Mouse (Mus musculus) liver, embryonic 12.5 days (tissue): ENCODE measurements around the gene Dab1. TPM values are rescaled to one million over a fixed set of nuclear protein-coding genes. Genes with fewer than 3 reads are reported as not detected.
A peak's percentile ranks its signal among the peaks of the same experiment; 100 is the strongest.

Experiments used
- ATAC-seq: fragments of 200-750 bp; cut with Nextera tagmentation; 2 replicates; pipeline ENCODE4 v1.8.0; 2017; ENCODE audit warnings: moderate number of reproducible peaks, mild to moderate bottlenecking, moderate library complexity
- H3K27ac ChIP-seq: fragments of 300-500 bp; sonication (generic); 2 replicates; pipeline ENCODE4 v1.5.1; 2016; ENCODE audit warnings: mild to moderate bottlenecking
- H3K27me3 ChIP-seq: fragments of 300-500 bp; sonication (generic); replicated peaks from 2 replicates; pipeline ENCODE4 v1.6.1; 2016; ENCODE audit warnings: mild to moderate bottlenecking, moderate library complexity
- H3K36me3 ChIP-seq: fragments of 300-500 bp; sonication (generic); 2 replicates; pipeline ENCODE4 v1.6.1; 2016; ENCODE audit warnings: mild to moderate bottlenecking, moderate library complexity
- H3K4me1 ChIP-seq: fragments of 300-500 bp; sonication (generic); 2 replicates; pipeline ENCODE4 v1.6.1; 2016
- H3K4me2 ChIP-seq: fragments of 300-500 bp; sonication (generic); 2 replicates; pipeline ENCODE4 v1.6.1; 2016; ENCODE audit warnings: mild to moderate bottlenecking, moderate library complexity
- H3K4me3 ChIP-seq: fragments of 300-500 bp; sonication (generic); 2 replicates; pipeline ENCODE4 v1.5.1; 2016; ENCODE audit warnings: mild to moderate bottlenecking, moderate library complexity
- H3K9ac ChIP-seq: fragments of 300-500 bp; sonication (generic); 2 replicates; pipeline ENCODE4 v1.6.1; 2016; ENCODE audit warnings: mild to moderate bottlenecking, moderate library complexity
- H3K9me3 ChIP-seq: fragments of 300-500 bp; sonication (generic); replicated peaks from 2 replicates; pipeline ENCODE4 v1.6.1; 2016; ENCODE audit warnings: mild to moderate bottlenecking, moderate library complexity
- WGBS: fragments of 180-500 bp; shearing (Covaris S2); methylation state at CpG from one replicate; pipeline ENCODE4 v1.1.7; 2016; ENCODE audit not compliant: insufficient replicate concordance; 5-methylcytosine and 5-hydroxymethylcytosine counted together
- polyA plus RNA-seq: library from polyadenylated mRNA; unstranded; fragments of >200 nt; fragmentation: Nextera tagmentation; extraction: Ambion mirVana; gene quantifications from 2 replicates; pipeline ENCODE4 v1.2.1, GENCODE M21; 2016

The Dab1 gene
- polyA plus RNA-seq, 1 experiment from 2014 or later, result 0.45 TPM

DNA sequence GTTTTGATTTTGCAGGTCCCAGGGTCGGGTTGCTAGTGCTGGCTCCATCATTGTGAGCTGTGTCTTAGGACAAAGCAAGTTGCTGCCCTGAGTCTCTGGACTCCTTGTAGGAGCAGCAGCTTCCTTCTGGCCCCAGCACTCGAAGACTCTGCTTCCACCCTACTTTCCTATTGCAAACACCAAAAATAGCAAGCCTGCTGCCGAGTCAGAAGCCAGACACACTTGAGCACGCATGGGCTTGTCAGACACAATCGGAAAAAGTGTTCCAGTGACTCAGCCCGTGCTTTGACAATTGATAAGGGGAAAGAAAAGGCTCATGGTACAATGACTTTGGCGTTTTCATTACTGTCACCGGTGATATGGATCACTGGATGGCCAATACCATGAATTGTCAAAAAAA is 1110.0 kb downstream of the Dab1 start:
- 51% methylated on average over 8 of the region's 8 CpGs for WGBS
- H3K27me3 ChIP-seq, result no peaks in the 10 kb centered on the region
- no peak overlapping the region for H3K4me2 ChIP-seq
- no peak overlapping the region for H3K27ac ChIP-seq
- H3K4me1 ChIP-seq, result no peaks in the 10 kb centered on the region
- ATAC-seq, result no peak
- no peaks in the 10 kb centered on the region for H3K9me3 ChIP-seq
- no peaks in the 10 kb centered on the region for H3K36me3 ChIP-seq
- H3K9ac ChIP-seq, result no peak overlapping the region
- no peak overlapping the region for H3K4me3 ChIP-seq

DNA sequence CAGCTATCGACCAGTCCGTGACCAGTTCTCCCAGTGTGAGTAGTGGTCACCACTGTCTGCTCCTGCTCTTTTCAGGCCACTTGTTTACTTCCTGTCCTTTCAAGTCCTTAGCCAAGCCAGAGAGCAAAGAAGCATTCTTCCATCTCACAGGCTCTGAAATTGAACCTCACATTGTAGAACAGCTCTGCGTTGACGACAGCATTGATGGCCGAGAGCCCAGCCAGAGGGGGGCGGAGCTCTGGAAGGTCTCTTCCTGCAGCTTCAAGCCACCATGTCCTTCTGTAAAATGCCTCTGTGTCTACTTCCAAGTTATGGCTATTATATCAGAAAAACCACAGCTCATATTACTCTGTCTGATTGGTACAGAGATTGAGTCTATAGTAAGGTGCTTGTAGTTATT is 1127.3 kb downstream of the Dab1 start:
- no peak overlapping the region for H3K4me3 ChIP-seq
- H3K27ac ChIP-seq, result no peak overlapping the region
- no peaks in the 10 kb centered on the region for H3K9me3 ChIP-seq
- no peaks in the 10 kb centered on the region for H3K27me3 ChIP-seq
- no peaks in the 10 kb centered on the region for H3K4me1 ChIP-seq
- H3K9ac ChIP-seq, result no peak overlapping the region
- H3K4me2 ChIP-seq, result no peak overlapping the region
- 58% methylated on average over 6 of the region's 6 CpGs for WGBS
- no peak for ATAC-seq
- no peaks in the 10 kb centered on the region for H3K36me3 ChIP-seq

DNA sequence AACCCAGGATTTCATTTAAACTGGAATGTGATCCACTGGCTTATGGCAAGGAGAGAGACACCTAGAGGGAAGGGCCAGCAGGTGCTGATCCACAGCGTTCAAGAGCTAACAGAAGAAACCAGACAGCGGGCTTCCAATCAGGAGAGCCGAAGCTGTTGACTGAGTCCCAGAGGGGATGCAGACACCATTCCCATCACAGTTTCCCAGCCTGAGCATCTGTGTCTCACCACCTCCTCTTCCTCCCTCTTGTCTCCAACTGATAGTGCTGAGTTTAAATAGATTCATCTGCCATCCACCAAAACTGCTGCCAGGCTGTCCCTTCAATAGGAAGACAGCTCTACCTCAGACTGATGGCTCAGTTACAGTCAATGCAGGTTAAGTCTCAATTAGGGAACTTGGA is 1134.9 kb downstream of the Dab1 start:
- no peak overlapping the region for H3K4me3 ChIP-seq
- H3K4me1 ChIP-seq, result no peaks in the 10 kb centered on the region
- H3K27me3 ChIP-seq, result no peaks in the 10 kb centered on the region
- H3K36me3 ChIP-seq, result no peaks in the 10 kb centered on the region
- WGBS, result 58% methylated on average over 3 of the region's 3 CpGs
- no peak overlapping the region for H3K9ac ChIP-seq
- H3K27ac ChIP-seq, result no peak overlapping the region
- ATAC-seq, result no peak
- no peaks in the 10 kb centered on the region for H3K9me3 ChIP-seq
- no peak overlapping the region for H3K4me2 ChIP-seq

DNA sequence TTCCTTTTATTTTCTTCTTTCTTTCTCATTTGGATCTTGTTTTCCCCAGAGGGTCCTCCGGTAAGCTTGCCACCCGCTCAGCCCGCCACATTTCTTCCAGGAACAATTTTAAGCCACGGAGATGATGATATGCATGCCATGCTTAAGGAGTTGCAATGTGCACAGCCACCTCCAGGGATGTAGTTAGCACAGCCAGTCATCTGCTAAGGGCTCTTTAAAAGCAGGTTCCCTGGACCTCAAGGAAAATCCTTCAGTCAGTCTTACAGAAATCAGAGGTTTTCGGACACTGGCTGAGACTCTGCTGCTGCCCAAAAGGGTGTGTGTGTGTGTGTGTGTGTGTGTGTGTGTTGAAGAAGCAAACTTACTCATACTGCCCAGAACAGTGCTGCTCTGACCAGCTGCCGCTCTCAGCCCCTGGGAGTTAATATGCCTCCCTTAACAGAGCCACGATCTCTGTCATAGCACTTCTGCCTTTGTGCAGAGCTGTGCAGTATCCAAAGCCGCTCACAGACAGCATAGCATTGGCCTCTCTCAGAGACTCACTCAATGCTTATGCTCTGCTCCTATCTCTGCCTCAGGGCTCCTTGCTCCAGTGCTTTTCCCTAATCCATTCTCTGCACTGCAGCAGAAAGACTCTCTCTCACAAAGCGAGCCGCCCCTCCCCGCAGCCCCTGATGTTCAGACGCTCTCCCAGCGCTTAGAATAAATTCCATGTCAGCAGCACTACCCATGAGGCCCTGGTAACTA is 1141.9 kb downstream of the Dab1 start:
- Histone ChIP-seq H3K4me2 (no peak overlapping the region), H3K4me1 (no peaks in the 10 kb centered on the region), H3K27ac (no peak overlapping the region), H3K9me3 (no peaks in the 10 kb centered on the region), H3K4me3 (no peak overlapping the region), H3K9ac (no peak overlapping the region), H3K27me3 (no peaks in the 10 kb centered on the region), H3K36me3 (no peaks in the 10 kb centered on the region)
- WGBS, result 75% methylated on average over 13 of the region's 13 CpGs
- no peak for ATAC-seq

DNA sequence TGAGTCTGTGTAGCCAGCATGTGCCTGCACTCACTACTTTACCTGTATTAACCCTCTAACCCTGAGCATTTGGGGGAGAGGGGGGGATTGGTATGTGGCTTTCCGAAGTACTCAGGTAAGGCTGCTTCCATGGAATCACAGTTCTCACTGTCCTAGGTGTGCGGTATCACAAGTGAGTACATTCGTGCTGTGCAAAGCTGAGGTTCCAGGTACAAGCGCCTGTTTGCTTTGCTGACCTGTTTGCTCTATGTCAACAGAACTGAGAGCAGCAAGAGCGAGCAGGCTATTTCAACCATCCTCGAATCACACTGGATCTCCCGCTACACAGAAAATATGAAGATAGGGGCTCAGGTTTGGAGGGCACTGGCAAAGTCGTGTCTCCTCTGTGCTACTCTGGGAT is 1146.9 kb downstream of the Dab1 start, which contains the start of gene C8b:
C8b (plus strand) TSS at position 253 of the 400 bp plus-strand sequence.
- no peaks in the 10 kb centered on the region for H3K4me1 ChIP-seq
- no peaks in the 10 kb centered on the region for H3K27me3 ChIP-seq
- no peaks in the 10 kb centered on the region for H3K9me3 ChIP-seq
- no peak within 1 kb of the TSS for H3K4me2 ChIP-seq
- H3K27ac ChIP-seq, result no peak within 1 kb of the TSS
- H3K36me3 ChIP-seq, result no peaks in the 10 kb centered on the region
- WGBS, result 73% methylated on average over 8 of the region's 8 CpGs
- ATAC-seq, result peak; percentile 35; the same call in 1 of the 2 replicates
- H3K4me3 ChIP-seq, result no peak within 1 kb of the TSS
- H3K9ac ChIP-seq, result no peak within 1 kb of the TSS

DNA sequence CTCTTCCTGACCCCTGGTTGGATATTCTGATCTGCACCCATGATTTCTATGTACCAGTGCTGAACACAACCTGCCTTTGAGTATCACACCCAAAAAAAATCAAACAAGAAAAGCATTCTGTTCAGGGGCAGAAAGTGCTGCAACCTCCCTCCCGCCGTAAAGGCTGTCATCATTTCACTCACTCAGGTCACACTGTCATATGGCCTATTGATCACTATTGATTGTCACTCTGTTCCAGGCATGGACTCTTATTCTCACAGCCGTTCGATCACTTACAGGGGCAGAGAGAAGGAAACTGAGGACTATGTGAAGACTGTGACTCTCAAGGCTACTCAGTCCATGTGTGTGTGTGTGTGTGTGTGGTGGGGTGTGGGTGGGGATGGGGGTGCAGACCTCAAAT is 1149.0 kb downstream of the Dab1 start:
- Histone ChIP-seq H3K4me1 (no peaks in the 10 kb centered on the region), H3K9ac (no peak overlapping the region), H3K27ac (no peak overlapping the region), H3K9me3 (no peaks in the 10 kb centered on the region), H3K4me2 (no peak overlapping the region), H3K4me3 (no peak overlapping the region), H3K27me3 (no peaks in the 10 kb centered on the region), H3K36me3 (no peaks in the 10 kb centered on the region)
- WGBS, result 58% methylated on average over 4 of the region's 4 CpGs
- no peak for ATAC-seq

DNA sequence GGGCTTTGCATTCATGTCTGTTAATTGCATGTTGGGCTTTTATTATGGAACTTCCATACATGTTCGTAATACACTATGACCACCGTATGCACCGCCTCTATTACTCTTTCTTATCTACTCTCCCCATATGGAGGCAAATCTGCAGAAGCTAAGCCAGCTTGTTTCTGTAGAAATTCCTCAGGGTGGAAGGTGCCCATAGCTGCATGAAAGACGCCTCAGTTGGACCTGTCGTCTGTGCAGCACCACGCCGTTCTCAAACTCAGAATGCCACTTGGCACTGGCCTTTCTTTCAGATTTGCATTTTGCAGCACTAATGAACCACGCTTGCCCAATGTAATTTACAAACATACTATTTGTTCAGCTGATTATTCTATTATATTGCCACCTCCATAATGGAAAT is 1150.4 kb downstream of the Dab1 start:
- Histone ChIP-seq H3K27me3 (no peaks in the 10 kb centered on the region), H3K4me2 (no peak overlapping the region), H3K9me3 (no peaks in the 10 kb centered on the region), H3K4me3 (no peak overlapping the region), H3K4me1 (no peaks in the 10 kb centered on the region), H3K27ac (no peak overlapping the region), H3K9ac (no peak overlapping the region), H3K36me3 (no peaks in the 10 kb centered on the region)
- ATAC-seq, result no peak
- 60% methylated on average over 8 of the region's 8 CpGs for WGBS

DNA sequence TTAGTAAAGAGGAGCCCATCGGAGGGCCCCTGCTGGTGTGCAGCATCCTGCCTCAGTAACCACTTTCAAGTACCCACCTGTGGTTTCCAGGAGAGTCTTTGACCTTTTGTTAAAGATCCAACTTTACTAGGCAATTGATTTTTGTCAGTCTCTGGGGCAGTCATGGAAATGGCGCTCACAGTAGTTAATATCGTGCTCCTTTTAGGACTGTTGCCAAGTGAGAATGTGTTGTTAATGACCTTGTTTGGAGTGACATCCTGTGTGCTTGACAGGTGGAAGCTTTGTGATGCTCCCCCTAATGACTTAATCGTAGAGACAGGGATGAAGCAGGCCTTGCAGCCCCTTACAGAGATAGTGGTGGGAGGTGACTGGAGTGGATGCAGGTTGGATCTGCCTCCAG is 1151.2 kb downstream of the Dab1 start:
- ATAC-seq, result no peak
- H3K9me3 ChIP-seq, result no peaks in the 10 kb centered on the region
- 66% methylated on average over 4 of the region's 4 CpGs for WGBS

DNA sequence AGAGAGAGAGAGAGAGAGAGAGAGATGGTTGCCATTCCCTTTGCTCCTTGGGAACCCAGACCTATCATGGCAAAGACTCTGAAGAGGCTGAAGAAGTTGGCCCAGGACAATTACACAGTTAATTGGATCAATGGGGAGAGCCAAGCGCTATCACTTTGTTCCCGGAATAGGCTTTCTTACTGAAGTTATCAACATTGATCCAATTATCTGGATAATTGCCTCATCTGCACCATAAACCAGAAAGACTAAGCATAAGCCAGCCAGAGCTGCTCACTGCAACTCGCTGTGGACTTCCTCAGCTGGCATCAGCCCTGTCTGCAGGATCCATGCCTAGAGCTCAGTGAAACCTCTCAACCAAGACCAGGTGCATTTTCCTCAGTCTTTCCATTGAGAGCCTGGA is 1156.4 kb downstream of the Dab1 start:
- Histone ChIP-seq H3K4me2 (no peak overlapping the region), H3K9me3 (no peaks in the 10 kb centered on the region), H3K27ac (no peak overlapping the region), H3K27me3 (no peaks in the 10 kb centered on the region), H3K9ac (no peak overlapping the region), H3K36me3 (no peaks in the 10 kb centered on the region), H3K4me3 (no peak overlapping the region), H3K4me1 (no peaks in the 10 kb centered on the region)
- ATAC-seq, result no peak
- WGBS, result 51% methylated on average over 3 of the region's 3 CpGs

More for the DNA sequence above, 1151.2 kb downstream of the Dab1 start:
- Histone ChIP-seq H3K9ac (no peak overlapping the region), H3K4me3 (no peak overlapping the region), H3K27me3 (no peaks in the 10 kb centered on the region), H3K4me2 (no peak overlapping the region), H3K36me3 (no peaks in the 10 kb centered on the region), H3K4me1 (no peaks in the 10 kb centered on the region), H3K27ac (no peak overlapping the region)

DNA sequence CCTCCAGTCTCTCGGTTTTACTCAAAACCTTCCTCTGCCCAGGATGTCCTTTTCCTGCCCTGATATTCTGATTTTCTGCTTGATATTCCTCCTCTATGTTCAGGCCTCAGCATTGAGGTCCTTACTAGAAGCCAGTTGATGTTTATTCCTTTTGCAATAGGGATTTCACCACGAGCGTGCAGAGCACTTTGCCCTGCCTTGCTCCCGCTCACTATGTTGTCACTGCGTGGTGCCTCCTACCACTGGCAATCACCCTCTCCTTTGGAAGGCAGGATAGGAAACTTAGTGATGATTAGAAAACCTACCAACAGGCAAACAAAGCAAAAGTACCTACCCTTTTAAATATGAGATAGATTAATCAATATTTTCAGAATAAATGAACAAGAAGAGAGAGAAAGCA is 1160.3 kb downstream of the Dab1 start:
- no peak overlapping the region for H3K4me3 ChIP-seq
- no peak overlapping the region for H3K9ac ChIP-seq
- no peak for ATAC-seq
- H3K27me3 ChIP-seq, result no peaks in the 10 kb centered on the region
- WGBS, result 71% methylated on average over 5 of the region's 5 CpGs
- no peak overlapping the region for H3K27ac ChIP-seq
- no peak overlapping the region for H3K4me2 ChIP-seq
- H3K4me1 ChIP-seq, result no peaks in the 10 kb centered on the region
- H3K36me3 ChIP-seq, result no peaks in the 10 kb centered on the region
- H3K9me3 ChIP-seq, result no peaks in the 10 kb centered on the region

DNA sequence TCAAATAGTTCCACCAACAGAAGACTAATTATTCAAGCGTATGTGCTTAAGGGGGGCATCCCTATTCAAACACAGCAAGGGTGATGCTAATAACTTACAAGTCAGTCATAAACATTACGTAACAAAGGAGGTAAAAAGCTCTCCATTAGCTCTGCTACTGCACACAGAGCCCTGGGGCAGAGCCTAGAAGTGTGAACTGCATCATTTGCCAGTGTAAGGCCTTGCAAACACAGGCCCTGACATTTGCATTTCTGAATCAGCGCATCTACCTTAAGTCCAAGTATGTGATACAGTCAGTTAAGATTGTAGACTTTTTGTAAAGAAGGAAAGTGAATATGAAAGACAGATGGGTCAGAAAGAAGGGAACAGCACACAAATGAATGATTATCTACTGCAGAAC is 1162.3 kb downstream of the Dab1 start:
- H3K27me3 ChIP-seq, result no peaks in the 10 kb centered on the region
- H3K4me3 ChIP-seq, result no peak overlapping the region
- no peak for ATAC-seq
- no peak overlapping the region for H3K9ac ChIP-seq
- H3K4me2 ChIP-seq, result no peak overlapping the region
- no peaks in the 10 kb centered on the region for H3K4me1 ChIP-seq
- no peak overlapping the region for H3K27ac ChIP-seq
- H3K9me3 ChIP-seq, result no peaks in the 10 kb centered on the region
- 66% methylated on average over 3 of the region's 3 CpGs for WGBS
- H3K36me3 ChIP-seq, result no peaks in the 10 kb centered on the region

DNA sequence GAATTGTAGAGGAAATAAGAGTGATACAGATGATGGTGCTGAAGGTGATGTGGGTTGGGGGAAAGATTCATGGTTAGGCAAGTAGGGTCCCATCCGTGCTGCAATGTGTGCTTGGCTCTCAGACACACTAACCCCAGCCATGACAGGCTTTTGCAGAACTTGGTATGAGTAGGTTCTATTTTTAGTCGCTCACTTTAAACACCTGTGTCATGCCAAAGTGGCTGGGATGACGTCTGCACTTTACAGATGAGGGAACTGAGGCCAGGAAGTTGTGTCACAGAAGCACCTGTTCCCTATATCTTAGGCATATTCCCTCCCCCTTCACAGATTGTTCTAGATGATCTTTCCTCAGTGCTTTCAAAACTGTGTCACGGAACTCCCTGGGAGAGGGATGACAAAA is 1163.2 kb downstream of the Dab1 start:
- 60% methylated on average over 4 of the region's 4 CpGs for WGBS
- Histone ChIP-seq H3K4me1 (no peaks in the 10 kb centered on the region), H3K9ac (no peak overlapping the region), H3K9me3 (no peaks in the 10 kb centered on the region), H3K36me3 (no peaks in the 10 kb centered on the region), H3K27ac (no peak overlapping the region), H3K4me3 (no peak overlapping the region), H3K4me2 (no peak overlapping the region), H3K27me3 (no peaks in the 10 kb centered on the region)
- ATAC-seq, result no peak

DNA sequence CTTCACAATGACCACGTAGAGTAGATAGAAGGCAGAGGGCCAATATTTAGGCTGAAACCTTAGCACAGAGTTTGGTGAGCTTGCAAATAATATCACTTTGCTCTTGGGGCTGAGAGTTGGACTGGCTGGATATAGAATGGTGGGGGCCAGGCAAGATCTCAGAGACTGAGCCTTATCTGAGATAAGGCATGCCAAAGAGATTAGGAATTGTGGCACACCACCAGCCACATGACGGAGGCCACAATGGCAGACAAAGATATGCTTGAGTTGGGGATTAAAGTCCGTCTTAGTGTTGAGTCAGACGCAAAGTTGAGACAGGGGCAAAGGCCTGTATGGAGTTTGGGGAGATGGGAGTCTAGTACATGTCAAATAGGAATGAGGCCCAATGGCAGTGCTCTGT is 1173.0 kb downstream of the Dab1 start:
- H3K4me2 ChIP-seq, result no peak overlapping the region
- no peaks in the 10 kb centered on the region for H3K36me3 ChIP-seq
- WGBS, result 53% methylated on average over 4 of the region's 4 CpGs
- H3K9me3 ChIP-seq, result no peaks in the 10 kb centered on the region
- no peaks in the 10 kb centered on the region for H3K4me1 ChIP-seq
- H3K27ac ChIP-seq, result no peak overlapping the region
- no peaks in the 10 kb centered on the region for H3K27me3 ChIP-seq
- no peak overlapping the region for H3K4me3 ChIP-seq
- H3K9ac ChIP-seq, result no peak overlapping the region
- ATAC-seq, result no peak
